Mouse (Mus musculus): ENCODE results near the gene Iffo2. TPM values are rescaled to one million over a fixed set of nuclear protein-coding genes. Genes with fewer than 3 reads are reported as not detected.

Gene Iffo2
- polyA plus RNA-seq, 1 experiment from 2014 or later: 2.2 TPM

- Histone ChIP-seq H3K9me3 (ENCODE audit: control insufficient read depth, low read length) (no peaks in the 10 kb centered on the region), H3K4me3 (ENCODE audit: low read depth, low read length) (peak overlapping the region; percentile 14; the same call in 1 of the 2 replicates), H3K27ac (ENCODE audit: low read depth, low read length) (peak overlapping the region; percentile 89), H3K4me1 (replicated peaks; ENCODE audit: control insufficient read depth, insufficient read depth, low read length) (peaks cover 66% of the 10 kb centered on the region), H3K36me3 (ENCODE audit: control insufficient read depth, insufficient read depth, low read length) (no peaks in the 10 kb centered on the region), H3K4me2 (peak overlapping the region; percentile 56), H3K27me3 (replicated peaks; ENCODE audit: control insufficient read depth, insufficient read depth, low read length) (peaks cover 18% of the 10 kb centered on the region), H3K9ac (ENCODE audit: low read depth, low read length) (peak overlapping the region; percentile 38)
- WGBS: 20% methylated on average over 15 of the region's 15 CpGs
- ATAC-seq (replicated peaks; ENCODE audit: low FRiP score) (no peak), DNase-seq (ENCODE audit: low spot score) (peak; percentile 59)
Measured at GRCm38 (mm10) chr4:139580663-139581336, 50.5 kb downstream of the Iffo2 start.

GRCm38 (mm10) chr4:139581427-139582051 lies 51.2 kb downstream of the Iffo2 start:
- ATAC-seq (replicated peaks; ENCODE audit: low FRiP score) (peak; percentile 18; the same call in 1 of the 2 replicates), DNase-seq (ENCODE audit: low spot score) (no peak)
- no peaks in the 10 kb centered on the region for H3K9me3 ChIP-seq (ENCODE audit: control insufficient read depth, low read length)
- peak overlapping the region; percentile 89 for H3K27ac ChIP-seq (ENCODE audit: low read depth, low read length)
- H3K36me3 ChIP-seq (ENCODE audit: control insufficient read depth, insufficient read depth, low read length): no peaks in the 10 kb centered on the region
- peak overlapping the region; percentile 38 for H3K9ac ChIP-seq (ENCODE audit: low read depth, low read length)
- WGBS: 26% methylated on average over 6 of the region's 6 CpGs
- peaks cover 11% of the 10 kb centered on the region for H3K27me3 ChIP-seq (replicated peaks; ENCODE audit: control insufficient read depth, insufficient read depth, low read length)
- peaks cover 73% of the 10 kb centered on the region for H3K4me1 ChIP-seq (replicated peaks; ENCODE audit: control insufficient read depth, insufficient read depth, low read length)
- H3K4me3 ChIP-seq (ENCODE audit: low read depth, low read length): no peak overlapping the region
- peak overlapping the region; percentile 56 for H3K4me2 ChIP-seq

GRCm38 (mm10) chr4:139582346-139582745 lies 52.0 kb downstream of the Iffo2 start:
- Histone ChIP-seq H3K4me2 (no peak overlapping the region), H3K4me1 (replicated peaks; ENCODE audit: control insufficient read depth, insufficient read depth, low read length) (peaks cover 77% of the 10 kb centered on the region), H3K9me3 (ENCODE audit: control insufficient read depth, low read length) (no peaks in the 10 kb centered on the region), H3K27me3 (replicated peaks; ENCODE audit: control insufficient read depth, insufficient read depth, low read length) (peaks cover 5% of the 10 kb centered on the region), H3K27ac (ENCODE audit: low read depth, low read length) (peak overlapping the region; percentile 89; the same call in 1 of the 2 replicates), H3K9ac (ENCODE audit: low read depth, low read length) (no peak overlapping the region), H3K4me3 (ENCODE audit: low read depth, low read length) (no peak overlapping the region), H3K36me3 (ENCODE audit: control insufficient read depth, insufficient read depth, low read length) (no peaks in the 10 kb centered on the region)
- no peak for DNase-seq (ENCODE audit: low spot score)
- 69% methylated on average over 6 of the region's 6 CpGs for WGBS
- no peak for ATAC-seq (replicated peaks; ENCODE audit: low FRiP score)

GRCm38 (mm10) chr4:139582903-139583302 lies 52.6 kb downstream of the Iffo2 start:
- H3K4me3 ChIP-seq (ENCODE audit: low read depth, low read length): no peak overlapping the region
- ATAC-seq (replicated peaks; ENCODE audit: low FRiP score) (no peak), DNase-seq (ENCODE audit: low spot score) (no peak)
- no peak overlapping the region for H3K4me2 ChIP-seq
- no peaks in the 10 kb centered on the region for H3K36me3 ChIP-seq (ENCODE audit: control insufficient read depth, insufficient read depth, low read length)
- H3K9ac ChIP-seq (ENCODE audit: low read depth, low read length): no peak overlapping the region
- no peak overlapping the region for H3K27ac ChIP-seq (ENCODE audit: low read depth, low read length)
- H3K4me1 ChIP-seq (replicated peaks; ENCODE audit: control insufficient read depth, insufficient read depth, low read length): peaks cover 81% of the 10 kb centered on the region
- no peaks in the 10 kb centered on the region for H3K9me3 ChIP-seq (ENCODE audit: control insufficient read depth, low read length)
- peaks cover 5% of the 10 kb centered on the region for H3K27me3 ChIP-seq (replicated peaks; ENCODE audit: control insufficient read depth, insufficient read depth, low read length)
- WGBS: 62% methylated on average over 3 of the region's 3 CpGs

- Histone ChIP-seq H3K36me3 (ENCODE audit: control insufficient read depth, insufficient read depth, low read length) (no peaks in the 10 kb centered on the region), H3K4me2 (no peak overlapping the region), H3K27me3 (replicated peaks; ENCODE audit: control insufficient read depth, insufficient read depth, low read length) (no peaks in the 10 kb centered on the region; the same call in none of the 2 replicates), H3K27ac (ENCODE audit: low read depth, low read length) (no peak overlapping the region), H3K4me1 (replicated peaks; ENCODE audit: control insufficient read depth, insufficient read depth, low read length) (peaks cover 74% of the 10 kb centered on the region), H3K9ac (ENCODE audit: low read depth, low read length) (no peak overlapping the region), H3K9me3 (ENCODE audit: control insufficient read depth, low read length) (no peaks in the 10 kb centered on the region), H3K4me3 (ENCODE audit: low read depth, low read length) (no peak overlapping the region)
- DNase-seq (ENCODE audit: low spot score): no peak
- ATAC-seq (replicated peaks; ENCODE audit: low FRiP score): no peak
- 79% methylated on average over 11 of the region's 11 CpGs for WGBS
Measured at GRCm38 (mm10) chr4:139583629-139584245, 53.4 kb downstream of the Iffo2 start.

- WGBS: 85% methylated on average over 11 of the region's 11 CpGs
- Histone ChIP-seq H3K27ac (ENCODE audit: low read depth, low read length) (no peak overlapping the region), H3K27me3 (replicated peaks; ENCODE audit: control insufficient read depth, insufficient read depth, low read length) (no peaks in the 10 kb centered on the region; the same call in 1 of the 2 replicates), H3K9me3 (ENCODE audit: control insufficient read depth, low read length) (no peaks in the 10 kb centered on the region), H3K36me3 (ENCODE audit: control insufficient read depth, insufficient read depth, low read length) (no peaks in the 10 kb centered on the region), H3K9ac (ENCODE audit: low read depth, low read length) (no peak overlapping the region), H3K4me1 (replicated peaks; ENCODE audit: control insufficient read depth, insufficient read depth, low read length) (peaks cover 65% of the 10 kb centered on the region), H3K4me2 (no peak overlapping the region), H3K4me3 (ENCODE audit: low read depth, low read length) (no peak overlapping the region)
- DNase-seq (ENCODE audit: low spot score) (no peak), ATAC-seq (replicated peaks; ENCODE audit: low FRiP score) (no peak)
Measured at GRCm38 (mm10) chr4:139584704-139585103, 54.4 kb downstream of the Iffo2 start.

- Histone ChIP-seq H3K4me1 (replicated peaks; ENCODE audit: control insufficient read depth, insufficient read depth, low read length) (peaks cover 55% of the 10 kb centered on the region), H3K27ac (ENCODE audit: low read depth, low read length) (no peak overlapping the region), H3K27me3 (replicated peaks; ENCODE audit: control insufficient read depth, insufficient read depth, low read length) (no peaks in the 10 kb centered on the region; the same call in 1 of the 2 replicates), H3K9ac (ENCODE audit: low read depth, low read length) (no peak overlapping the region), H3K4me2 (no peak overlapping the region), H3K4me3 (ENCODE audit: low read depth, low read length) (no peak overlapping the region), H3K36me3 (ENCODE audit: control insufficient read depth, insufficient read depth, low read length) (no peaks in the 10 kb centered on the region), H3K9me3 (ENCODE audit: control insufficient read depth, low read length) (no peaks in the 10 kb centered on the region)
- 73% methylated on average over 7 of the region's 7 CpGs for WGBS
- DNase-seq (ENCODE audit: low spot score) (no peak), ATAC-seq (replicated peaks; ENCODE audit: low FRiP score) (0 out of 2 replicates have a peak, but pooled peaks have one; percentile 52)
Measured at GRCm38 (mm10) chr4:139585713-139586112, 55.4 kb downstream of the Iffo2 start.

- Histone ChIP-seq H3K9me3 (ENCODE audit: control insufficient read depth, low read length) (no peaks in the 10 kb centered on the region), H3K9ac (ENCODE audit: low read depth, low read length) (no peak overlapping the region), H3K4me3 (ENCODE audit: low read depth, low read length) (no peak overlapping the region), H3K27ac (ENCODE audit: low read depth, low read length) (no peak overlapping the region), H3K27me3 (replicated peaks; ENCODE audit: control insufficient read depth, insufficient read depth, low read length) (no peaks in the 10 kb centered on the region), H3K36me3 (ENCODE audit: control insufficient read depth, insufficient read depth, low read length) (no peaks in the 10 kb centered on the region), H3K4me1 (replicated peaks; ENCODE audit: control insufficient read depth, insufficient read depth, low read length) (peaks cover 39% of the 10 kb centered on the region), H3K4me2 (no peak overlapping the region)
- WGBS: 68% methylated on average over 4 of the region's 4 CpGs
- ATAC-seq (replicated peaks; ENCODE audit: low FRiP score): no peak
- DNase-seq (ENCODE audit: low spot score): no peak
Measured at GRCm38 (mm10) chr4:139587370-139587769, 57.0 kb downstream of the Iffo2 start.

All from liver, embryonic 11.5 days (tissue).